Mouse (Mus musculus): ENCODE data around the gene Tnfrsf19. TPM values are rescaled to one million over a fixed set of nuclear protein-coding genes. Genes with fewer than 3 reads are reported as not detected.

Tnfrsf19 gene
- polyA plus RNA-seq, 1 experiment, result 0.81 TPM

DNA sequence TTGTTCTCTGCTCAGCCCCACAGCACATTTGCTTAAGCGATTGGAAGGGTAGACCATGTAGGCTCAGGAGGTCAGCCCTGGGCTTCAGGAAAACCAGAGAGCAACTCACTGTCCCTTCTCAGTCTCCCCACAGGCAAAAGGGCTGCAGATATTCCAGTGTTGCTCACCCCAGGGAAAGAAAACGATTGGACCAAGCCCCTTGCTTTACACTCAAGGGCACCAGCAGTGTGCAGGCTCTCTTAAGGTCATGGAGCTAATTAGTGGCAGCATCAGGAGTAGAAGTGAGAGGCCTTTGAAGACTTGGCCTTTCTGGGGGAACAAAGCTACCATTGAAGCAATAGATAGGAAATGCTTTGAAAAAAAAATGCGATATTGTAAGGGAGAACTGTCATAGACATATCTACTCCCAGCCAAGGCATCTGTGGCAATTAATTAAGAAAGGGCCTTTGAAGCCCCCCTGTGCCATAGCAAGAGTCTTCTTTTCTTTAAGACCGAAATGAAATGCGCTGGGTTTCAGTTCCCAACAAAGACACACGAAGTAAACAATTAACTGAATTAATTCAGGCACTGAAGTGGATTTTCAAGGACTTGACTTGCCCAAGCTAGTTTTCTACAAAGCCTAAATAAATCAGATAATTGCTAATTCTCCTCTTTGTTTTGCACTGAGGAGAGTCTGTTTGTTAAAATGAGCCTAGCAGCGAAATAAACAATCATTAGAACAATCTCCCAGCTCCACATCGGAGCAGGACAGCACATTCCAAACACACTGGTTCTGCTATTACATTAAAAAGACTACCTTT lies 2.6 kb downstream of the Tnfrsf19 start:
- H3K36me3 ChIP-seq (ENCODE audit: control insufficient read depth, insufficient read depth, low read length), result no peaks in the 10 kb centered on the region
- TF ChIP-seq CTCF (IDR thresholded peaks at IDR 0.05; ENCODE audit: control insufficient read depth, insufficient read depth, insufficient replicate concordance, low read depth, low read length), result no peak
- TF ChIP-seq POLR2A (IDR thresholded peaks at IDR 0.05; ENCODE audit: control insufficient read depth, low read depth, low read length), result no peak
- no peak overlapping the region for H3K27ac ChIP-seq (ENCODE audit: control insufficient read depth, insufficient read depth, low read depth, low read length)
- H3K4me1 ChIP-seq (ENCODE audit: control insufficient read depth, insufficient read depth, low read length), result peaks cover 9% of the 10 kb centered on the region
- no peaks in the 10 kb centered on the region for H3K27me3 ChIP-seq (ENCODE audit: control insufficient read depth, insufficient read depth, low read length)
- no peak overlapping the region for H3K4me3 ChIP-seq (ENCODE audit: control insufficient read depth, low read depth, low read length)

DNA sequence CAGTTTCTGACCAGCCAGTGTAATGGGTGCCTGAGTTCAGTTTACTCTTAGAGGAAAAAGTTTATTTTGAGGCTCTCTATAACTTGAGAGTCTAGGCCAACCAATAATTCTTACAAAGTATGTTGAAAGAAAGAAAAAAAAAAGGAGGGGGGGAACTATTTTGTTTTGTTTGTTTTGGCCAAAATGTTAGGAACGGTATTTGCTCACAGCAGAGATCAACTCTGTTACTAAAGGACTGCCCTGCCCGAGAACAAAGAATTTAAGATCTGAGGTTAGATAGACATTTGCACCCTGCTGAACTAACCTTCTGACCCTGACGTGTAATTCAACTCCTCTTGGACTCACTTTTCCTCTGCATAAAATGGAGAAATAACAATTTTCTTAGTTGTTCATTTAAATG lies 4.0 kb downstream of the Tnfrsf19 start:
- TF ChIP-seq POLR2A (IDR thresholded peaks at IDR 0.05; ENCODE audit: control insufficient read depth, low read depth, low read length) (no peak), CTCF (IDR thresholded peaks at IDR 0.05; ENCODE audit: control insufficient read depth, insufficient read depth, insufficient replicate concordance, low read depth, low read length) (no peak)
- Histone ChIP-seq H3K36me3 (ENCODE audit: control insufficient read depth, insufficient read depth, low read length) (no peaks in the 10 kb centered on the region), H3K27ac (ENCODE audit: control insufficient read depth, insufficient read depth, low read depth, low read length) (no peak overlapping the region), H3K4me3 (ENCODE audit: control insufficient read depth, low read depth, low read length) (no peak overlapping the region), H3K27me3 (ENCODE audit: control insufficient read depth, insufficient read depth, low read length) (no peaks in the 10 kb centered on the region), H3K4me1 (ENCODE audit: control insufficient read depth, insufficient read depth, low read length) (peaks cover 21% of the 10 kb centered on the region)

DNA sequence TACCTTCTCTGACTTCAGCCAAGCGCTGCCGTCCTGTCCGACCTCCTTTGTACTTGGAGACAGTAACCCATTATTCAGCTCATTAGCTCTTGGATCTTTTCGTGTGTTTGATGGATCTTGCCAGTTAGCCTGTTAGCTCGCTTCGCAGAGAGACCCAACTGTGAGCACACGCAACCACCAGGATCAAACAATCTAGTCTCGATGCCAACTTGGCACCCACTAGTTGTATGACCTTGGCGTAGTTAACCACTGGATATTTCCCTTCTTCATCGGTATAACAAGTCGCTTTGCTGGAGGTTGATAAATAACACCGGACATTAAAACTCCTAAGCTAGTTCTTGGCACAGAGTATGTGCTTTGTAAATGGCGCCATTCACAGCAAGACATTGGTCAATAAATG lies 6.1 kb downstream of the Tnfrsf19 start:
- TF ChIP-seq CTCF (IDR thresholded peaks at IDR 0.05; ENCODE audit: control insufficient read depth, insufficient read depth, insufficient replicate concordance, low read depth, low read length) (no peak), POLR2A (IDR thresholded peaks at IDR 0.05; ENCODE audit: control insufficient read depth, low read depth, low read length) (no peak)
- Histone ChIP-seq H3K27me3 (ENCODE audit: control insufficient read depth, insufficient read depth, low read length) (no peaks in the 10 kb centered on the region), H3K36me3 (ENCODE audit: control insufficient read depth, insufficient read depth, low read length) (no peaks in the 10 kb centered on the region), H3K4me3 (ENCODE audit: control insufficient read depth, low read depth, low read length) (no peak overlapping the region), H3K27ac (ENCODE audit: control insufficient read depth, insufficient read depth, low read depth, low read length) (no peak overlapping the region), H3K4me1 (ENCODE audit: control insufficient read depth, insufficient read depth, low read length) (peaks cover 13% of the 10 kb centered on the region)

DNA sequence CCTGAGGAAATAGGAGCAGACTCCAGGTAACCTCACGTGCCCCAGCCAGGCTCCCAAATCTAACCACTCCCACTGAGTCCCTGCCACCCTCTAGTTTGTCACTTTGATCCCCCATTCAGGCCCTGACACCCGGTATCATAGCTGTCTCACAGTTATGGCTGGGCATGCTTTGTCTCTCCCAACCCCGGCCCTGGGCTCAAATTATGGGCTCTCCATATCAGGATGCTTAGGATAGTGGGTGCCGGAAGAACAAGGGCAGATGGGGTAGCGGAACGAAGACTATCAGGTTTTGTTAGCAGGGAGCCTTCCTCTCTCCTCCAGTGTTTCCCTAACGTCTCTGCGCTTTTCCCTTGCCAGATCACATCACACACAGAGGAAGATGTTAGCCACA lies 8.2 kb downstream of the Tnfrsf19 start:
- TF ChIP-seq POLR2A (IDR thresholded peaks at IDR 0.05; ENCODE audit: control insufficient read depth, low read depth, low read length), result no peak
- TF ChIP-seq CTCF (IDR thresholded peaks at IDR 0.05; ENCODE audit: control insufficient read depth, insufficient read depth, insufficient replicate concordance, low read depth, low read length), result no peak
- no peaks in the 10 kb centered on the region for H3K27me3 ChIP-seq (ENCODE audit: control insufficient read depth, insufficient read depth, low read length)
- no peak overlapping the region for H3K27ac ChIP-seq (ENCODE audit: control insufficient read depth, insufficient read depth, low read depth, low read length)
- no peaks in the 10 kb centered on the region for H3K36me3 ChIP-seq (ENCODE audit: control insufficient read depth, insufficient read depth, low read length)
- H3K4me1 ChIP-seq (ENCODE audit: control insufficient read depth, insufficient read depth, low read length), result peaks cover 13% of the 10 kb centered on the region
- H3K4me3 ChIP-seq (ENCODE audit: control insufficient read depth, low read depth, low read length), result peak overlapping the region; percentile 66

DNA sequence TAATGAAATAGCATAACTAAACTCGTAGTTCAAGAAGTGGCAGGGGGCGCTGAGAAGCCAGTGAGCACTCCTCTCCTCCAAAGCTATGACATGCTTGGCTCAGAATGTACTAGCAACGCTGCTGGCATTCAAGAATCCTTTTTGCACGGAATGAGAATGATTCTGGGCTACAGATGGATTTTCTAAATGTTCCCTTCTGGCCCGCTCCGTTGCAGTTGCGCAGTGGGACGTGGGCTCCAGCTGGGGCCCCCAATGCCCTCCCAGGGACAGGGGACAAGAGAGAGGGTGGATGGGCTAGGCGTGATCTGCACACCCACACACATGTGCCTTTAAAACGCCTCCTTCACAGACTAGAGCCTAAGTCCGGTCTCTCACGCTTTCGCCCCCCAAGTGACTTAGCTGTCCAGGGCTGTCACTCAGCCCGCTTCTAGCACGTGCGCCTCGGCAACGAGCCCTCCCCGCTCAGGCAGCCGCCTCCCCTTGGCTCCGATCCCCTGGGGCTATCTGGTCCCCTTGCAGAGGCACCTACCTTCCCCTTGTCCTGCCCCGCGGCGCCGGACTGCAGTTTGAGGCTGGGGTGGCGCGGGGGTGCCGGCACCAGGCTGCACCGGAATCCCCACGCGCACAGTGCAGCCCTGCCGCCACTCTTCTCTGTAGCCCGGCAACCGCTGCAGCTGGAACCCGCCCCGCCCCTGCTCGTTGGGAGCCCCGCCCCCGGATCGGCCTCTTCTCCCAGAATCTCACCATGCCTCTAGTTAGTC lies 8.8 kb downstream of the Tnfrsf19 start:
- Histone ChIP-seq H3K27ac (ENCODE audit: control insufficient read depth, insufficient read depth, low read depth, low read length) (no peak overlapping the region), H3K4me1 (ENCODE audit: control insufficient read depth, insufficient read depth, low read length) (peaks cover 13% of the 10 kb centered on the region), H3K27me3 (ENCODE audit: control insufficient read depth, insufficient read depth, low read length) (no peaks in the 10 kb centered on the region), H3K4me3 (ENCODE audit: control insufficient read depth, low read depth, low read length) (peak overlapping the region; percentile 66), H3K36me3 (ENCODE audit: control insufficient read depth, insufficient read depth, low read length) (no peaks in the 10 kb centered on the region)
- no peak for TF ChIP-seq POLR2A (IDR thresholded peaks at IDR 0.05; ENCODE audit: control insufficient read depth, low read depth, low read length)
- no peak for TF ChIP-seq CTCF (IDR thresholded peaks at IDR 0.05; ENCODE audit: control insufficient read depth, insufficient read depth, insufficient replicate concordance, low read depth, low read length)

DNA sequence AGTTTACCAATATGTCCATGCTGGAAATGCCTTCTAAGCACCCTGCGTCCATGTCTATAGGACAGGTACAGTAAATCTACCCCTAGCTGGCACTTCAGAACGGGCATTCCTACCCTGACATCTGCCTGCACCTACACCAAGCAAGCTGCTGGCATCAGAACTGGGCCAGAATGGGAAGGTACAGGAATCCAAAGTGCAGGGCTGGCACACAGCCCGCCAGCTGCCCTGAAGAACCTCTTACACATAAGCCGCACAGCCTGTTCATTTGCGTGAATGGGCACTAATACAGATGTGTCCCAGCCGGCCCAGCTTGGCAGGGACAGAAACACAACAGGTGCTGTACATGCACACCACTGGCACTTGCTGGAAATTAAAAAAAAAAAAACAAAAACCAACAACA lies 15.9 kb downstream of the Tnfrsf19 start:
- no peak overlapping the region for H3K4me3 ChIP-seq (ENCODE audit: control insufficient read depth, low read depth, low read length)
- TF ChIP-seq POLR2A (IDR thresholded peaks at IDR 0.05; ENCODE audit: control insufficient read depth, low read depth, low read length) (no peak), CTCF (IDR thresholded peaks at IDR 0.05; ENCODE audit: control insufficient read depth, insufficient read depth, insufficient replicate concordance, low read depth, low read length) (no peak)
- no peak overlapping the region for H3K27ac ChIP-seq (ENCODE audit: control insufficient read depth, insufficient read depth, low read depth, low read length)
- no peaks in the 10 kb centered on the region for H3K4me1 ChIP-seq (ENCODE audit: control insufficient read depth, insufficient read depth, low read length)
- H3K27me3 ChIP-seq (ENCODE audit: control insufficient read depth, insufficient read depth, low read length), result no peaks in the 10 kb centered on the region
- no peaks in the 10 kb centered on the region for H3K36me3 ChIP-seq (ENCODE audit: control insufficient read depth, insufficient read depth, low read length)

DNA sequence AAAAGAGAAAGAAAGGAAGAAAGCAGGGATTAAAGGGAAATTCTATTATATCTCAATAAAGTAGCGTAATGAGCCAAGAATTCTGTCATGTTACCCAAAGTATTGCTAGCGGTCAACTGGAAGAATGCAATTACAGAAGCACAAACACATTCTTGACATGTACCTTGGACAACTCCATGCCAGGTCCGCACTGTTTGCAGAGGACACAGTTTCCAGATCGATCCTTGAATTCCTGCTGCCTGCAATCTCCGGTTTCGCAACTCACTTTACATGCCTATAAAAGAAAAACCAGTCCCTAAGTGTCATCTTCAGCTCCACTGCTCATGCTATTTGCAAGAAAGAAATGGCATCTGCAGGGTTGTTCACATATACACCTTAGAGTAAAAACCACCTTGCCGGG lies 22.3 kb downstream of the Tnfrsf19 start:
- Histone ChIP-seq H3K27me3 (ENCODE audit: control insufficient read depth, insufficient read depth, low read length) (no peaks in the 10 kb centered on the region), H3K4me3 (ENCODE audit: control insufficient read depth, low read depth, low read length) (no peak overlapping the region), H3K27ac (ENCODE audit: control insufficient read depth, insufficient read depth, low read depth, low read length) (no peak overlapping the region), H3K4me1 (ENCODE audit: control insufficient read depth, insufficient read depth, low read length) (no peaks in the 10 kb centered on the region), H3K36me3 (ENCODE audit: control insufficient read depth, insufficient read depth, low read length) (no peaks in the 10 kb centered on the region)
- TF ChIP-seq CTCF (IDR thresholded peaks at IDR 0.05; ENCODE audit: control insufficient read depth, insufficient read depth, insufficient replicate concordance, low read depth, low read length) (no peak), POLR2A (IDR thresholded peaks at IDR 0.05; ENCODE audit: control insufficient read depth, low read depth, low read length) (no peak)
